Mouse (Mus musculus): ENCODE measurements around the gene Gtf2ird1. TPM values are rescaled to one million over a fixed set of nuclear protein-coding genes. Genes with fewer than 3 reads are reported as not detected.

Gtf2ird1 gene
- total RNA-seq, 2 experiments from 2014 or later, result 23.1 to 29.9 TPM

DNA sequence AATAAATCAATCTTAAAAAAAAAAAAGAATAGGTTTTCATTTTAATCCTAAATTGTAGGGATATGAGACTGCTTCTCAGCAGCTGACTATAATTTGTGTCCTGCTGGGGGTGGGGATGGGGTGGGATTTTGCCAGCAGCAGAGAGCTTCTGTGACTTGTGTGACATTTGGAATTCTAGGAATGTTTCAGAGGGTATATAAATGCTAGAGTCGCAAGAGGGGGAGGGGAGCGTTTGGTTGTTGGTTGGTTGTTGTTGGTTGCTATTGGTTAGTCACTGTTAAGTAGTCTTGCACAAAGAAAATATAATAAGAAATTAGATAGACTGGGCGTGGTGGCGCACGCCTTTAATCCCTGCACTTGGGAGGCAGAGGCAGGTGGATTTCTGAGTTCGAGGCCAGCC lies 137.6 kb downstream of the Gtf2ird1 start:
- DNase-seq (ENCODE audit: extremely low spot score in 1 of 2, low spot score in 1 of 2), result no peak

DNA sequence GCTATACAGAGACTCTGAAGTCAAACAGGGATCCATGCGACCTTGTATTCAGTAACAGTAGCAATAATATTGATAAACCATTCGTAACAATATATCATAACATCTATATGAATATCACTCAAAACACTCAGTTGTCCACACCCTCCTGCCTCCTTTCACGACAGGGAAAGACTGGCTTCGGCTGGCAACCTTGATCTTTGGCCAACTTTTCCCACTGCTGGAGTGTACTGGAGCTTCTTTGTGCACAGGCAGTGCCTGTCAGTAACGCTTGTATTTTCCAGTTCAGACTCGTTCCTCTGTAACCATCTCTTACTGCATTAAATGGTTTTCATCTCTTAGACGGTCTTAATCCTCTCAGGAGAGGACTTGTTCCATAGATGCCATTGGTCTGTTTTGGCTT lies 139.8 kb downstream of the Gtf2ird1 start:
- no peak for DNase-seq (ENCODE audit: extremely low spot score in 1 of 2, low spot score in 1 of 2)

DNA sequence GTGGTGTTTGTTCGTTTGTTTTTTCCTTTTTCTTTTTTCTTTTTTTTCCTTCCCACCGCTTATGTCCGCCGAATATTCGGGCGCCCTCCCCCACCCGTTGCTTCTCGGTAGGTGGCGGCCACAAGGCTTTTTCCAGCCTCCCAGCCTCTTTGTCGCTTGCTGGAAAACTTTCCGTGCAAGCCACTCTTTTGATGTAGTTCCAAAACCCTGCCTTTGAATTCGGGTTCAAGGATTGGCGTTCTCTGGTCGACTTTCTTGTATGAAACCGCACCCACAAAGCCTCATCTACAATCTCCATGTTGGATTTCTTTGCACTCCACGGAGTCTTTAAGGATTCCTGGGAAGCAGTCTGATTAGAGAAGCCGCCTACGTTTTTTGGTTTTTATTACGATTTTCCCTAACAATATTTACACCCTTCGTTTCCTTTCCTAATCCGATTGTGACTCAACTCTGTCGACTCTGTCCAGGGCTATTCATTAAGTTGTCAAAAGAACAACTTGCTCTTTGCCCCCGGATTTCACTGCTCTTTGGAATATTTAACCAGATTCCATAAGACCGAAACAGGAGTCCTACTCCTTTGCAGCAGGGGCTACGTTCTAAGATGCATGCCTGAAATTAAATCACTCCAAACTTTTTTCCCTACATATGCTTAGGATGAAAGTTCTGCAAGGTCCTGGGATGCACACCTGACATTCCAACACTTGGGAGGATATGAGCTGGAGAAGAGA lies 140.7 kb downstream of the Gtf2ird1 start:
- DNase-seq (ENCODE audit: extremely low spot score in 1 of 2, low spot score in 1 of 2), result peak in 1 of 2 experiments; percentile 43

DNA sequence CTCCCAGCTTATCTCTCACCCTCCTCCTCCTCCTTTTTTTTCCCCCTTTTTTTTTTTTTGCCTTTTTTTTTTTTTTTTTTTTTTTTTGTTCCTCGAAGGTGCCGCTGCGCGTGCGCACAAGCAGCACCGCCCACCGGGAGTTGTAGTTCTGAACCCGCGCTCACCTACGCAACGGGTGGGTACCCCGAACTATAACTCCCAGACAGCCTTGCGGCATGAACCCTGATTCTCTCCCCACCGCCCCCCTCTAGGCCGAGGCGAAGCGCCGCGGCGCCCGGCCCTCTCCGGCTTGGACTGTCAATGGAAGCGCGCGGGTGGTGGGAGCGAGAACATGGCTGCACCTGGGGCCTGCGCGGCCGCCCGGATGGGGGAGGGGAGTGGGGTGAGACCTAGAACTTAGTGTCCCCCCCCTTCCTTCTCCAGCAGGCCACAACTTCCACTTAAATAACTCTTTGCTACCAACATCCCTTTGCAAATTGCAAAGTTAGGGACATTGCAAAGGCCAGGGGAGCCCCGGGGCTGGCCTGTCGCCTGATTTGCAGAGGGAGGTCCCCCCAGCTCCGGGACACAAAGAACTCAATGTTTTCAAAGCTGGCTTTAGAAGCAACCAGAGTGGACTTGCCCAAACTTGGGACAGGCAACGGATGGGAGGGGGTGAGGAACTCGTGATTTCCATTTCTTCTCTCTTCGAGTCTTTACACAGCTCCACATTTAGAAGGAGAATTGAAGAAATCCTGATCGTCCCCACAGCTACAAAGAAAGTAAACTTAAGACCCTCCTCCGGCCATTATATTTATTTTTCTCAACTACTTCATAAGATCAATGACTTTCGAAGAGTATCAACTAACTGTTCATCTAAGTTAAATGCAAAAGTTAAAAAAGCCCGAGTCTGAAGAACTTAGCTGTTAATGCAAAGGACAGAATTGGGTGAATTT lies 141.6 kb downstream of the Gtf2ird1 start, which contains the start of gene Gtf2i:
TSS of gene Gtf2i (minus strand) at position 73 of the 935 bp plus-strand sequence.
- peak; percentile 79 to 87 for DNase-seq (ENCODE audit: extremely low spot score in 1 of 2, low spot score in 1 of 2)

DNA sequence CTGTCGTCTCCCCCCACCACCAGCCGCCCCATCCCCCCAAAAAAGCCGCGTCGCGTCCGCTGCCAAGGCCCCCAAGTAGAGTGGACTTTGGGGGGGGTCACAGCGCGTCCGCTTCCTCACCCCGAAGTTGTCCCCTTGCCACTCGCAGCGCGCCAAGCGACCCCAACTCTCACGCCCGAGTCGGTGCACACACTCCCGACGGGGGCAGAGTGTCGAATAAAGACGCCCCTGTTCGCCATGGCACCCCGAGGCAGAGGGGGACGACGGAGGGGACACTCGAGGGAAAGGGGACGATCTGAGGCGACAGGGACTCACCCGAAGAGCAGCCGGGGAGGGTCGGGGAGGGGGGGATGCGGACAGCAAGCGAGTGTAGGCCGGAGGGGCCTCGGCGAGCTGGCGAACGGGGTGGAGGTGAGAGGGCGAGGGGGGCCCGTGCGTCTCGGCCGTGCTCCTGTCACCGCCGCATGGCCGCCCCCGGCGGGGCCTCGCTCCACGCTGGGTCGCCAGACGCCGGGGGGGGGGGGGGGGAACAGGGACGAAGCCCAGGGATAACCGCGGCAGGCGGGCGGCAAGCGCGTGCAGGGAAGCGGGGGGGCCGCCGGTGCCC lies 142.3 kb downstream of the Gtf2ird1 start:
- no peak for DNase-seq (ENCODE audit: extremely low spot score in 1 of 2, low spot score in 1 of 2)

DNA sequence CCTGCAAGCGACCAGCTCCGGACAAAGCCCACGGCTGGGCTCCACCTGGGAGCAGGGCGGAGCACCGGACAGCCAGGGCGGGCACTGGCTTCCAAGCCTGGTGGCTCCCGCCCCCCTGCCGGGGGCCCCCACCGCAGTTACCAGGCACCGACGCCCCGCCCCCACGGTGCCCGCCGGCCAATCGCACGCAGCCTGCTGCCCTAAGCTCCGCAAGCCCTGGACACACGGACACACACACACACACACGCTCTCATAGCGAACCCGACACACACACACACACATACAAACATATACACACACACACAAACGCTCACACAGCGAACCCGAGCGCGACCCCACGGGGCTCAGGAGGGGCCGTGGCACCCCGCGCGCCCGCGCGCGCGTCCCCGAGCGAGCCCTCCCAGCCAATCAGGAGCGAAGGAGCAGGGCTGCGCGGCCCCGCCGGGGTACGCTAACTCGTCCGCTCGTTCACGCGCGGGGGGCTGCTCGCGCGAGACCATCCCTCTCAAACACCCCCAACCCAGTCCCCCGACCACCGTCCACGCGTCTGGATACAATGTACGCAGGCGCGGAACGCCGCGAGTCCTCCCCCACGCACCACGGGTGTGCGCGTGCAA lies 143.0 kb downstream of the Gtf2ird1 start:
- DNase-seq (ENCODE audit: extremely low spot score in 1 of 2, low spot score in 1 of 2), result peak; percentile 82 to 85

DNA sequence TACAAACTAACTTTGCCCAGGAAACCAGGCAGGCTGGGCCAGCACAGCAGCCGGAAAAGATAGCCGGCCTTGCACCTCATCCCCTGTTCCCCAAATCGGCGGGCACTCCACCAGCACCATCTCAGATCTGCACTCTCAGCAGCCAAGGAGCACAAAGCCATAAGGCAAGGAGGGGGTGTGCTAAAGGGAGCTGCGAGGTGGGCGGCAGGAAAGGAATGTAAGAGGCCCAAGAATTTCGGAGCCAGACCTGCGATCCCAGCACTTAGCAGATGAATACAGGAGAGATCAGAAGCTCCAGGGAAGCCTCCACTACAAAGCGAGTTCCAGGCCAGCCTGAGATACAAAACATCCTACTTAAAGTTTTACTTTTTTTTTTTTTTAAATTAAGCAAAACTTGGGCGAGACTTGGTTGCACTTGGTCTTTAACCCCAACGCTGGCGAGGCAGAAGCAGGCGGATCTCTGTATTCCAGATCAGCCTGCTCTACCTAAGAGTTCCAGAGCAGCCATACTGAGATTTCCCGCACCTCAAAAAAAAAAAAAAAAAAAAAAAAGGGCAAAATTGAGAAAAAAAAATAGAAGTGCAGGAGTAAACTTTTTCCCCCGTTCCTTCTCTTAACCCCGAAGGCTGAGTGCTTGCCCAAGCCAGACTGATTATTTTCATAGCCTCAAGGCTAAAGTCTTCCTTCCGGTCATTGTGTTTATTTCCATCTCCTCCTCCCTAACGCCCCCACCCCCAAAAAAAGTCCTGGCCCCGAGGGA lies 143.6 kb downstream of the Gtf2ird1 start:
- no peak for DNase-seq (ENCODE audit: extremely low spot score in 1 of 2, low spot score in 1 of 2)

DNA sequence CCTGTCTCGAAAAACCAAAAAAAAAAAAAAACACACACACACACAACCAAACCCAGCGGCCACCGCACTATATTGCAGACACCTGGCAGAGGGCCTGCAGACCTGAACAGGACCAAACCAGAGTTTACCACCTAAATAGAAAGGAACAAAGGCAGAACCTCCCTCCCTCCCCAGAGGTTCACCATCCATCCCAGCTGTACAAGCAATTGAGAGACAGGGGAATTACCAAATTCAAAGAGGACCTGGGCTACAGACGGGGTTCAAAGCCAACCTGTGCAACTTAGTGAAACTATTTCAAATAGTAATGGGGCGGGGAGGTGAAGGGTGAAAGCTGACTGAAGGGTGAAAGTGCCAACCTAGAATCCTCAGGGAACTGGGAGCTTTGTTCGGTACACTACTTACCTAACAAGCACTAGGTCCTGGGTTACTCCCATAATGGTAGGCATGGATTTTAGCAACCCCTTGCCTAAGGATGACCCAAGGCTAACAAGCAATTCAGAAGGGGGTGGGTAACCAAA lies 144.6 kb downstream of the Gtf2ird1 start:
- DNase-seq (ENCODE audit: extremely low spot score in 1 of 2, low spot score in 1 of 2), result no peak

DNA sequence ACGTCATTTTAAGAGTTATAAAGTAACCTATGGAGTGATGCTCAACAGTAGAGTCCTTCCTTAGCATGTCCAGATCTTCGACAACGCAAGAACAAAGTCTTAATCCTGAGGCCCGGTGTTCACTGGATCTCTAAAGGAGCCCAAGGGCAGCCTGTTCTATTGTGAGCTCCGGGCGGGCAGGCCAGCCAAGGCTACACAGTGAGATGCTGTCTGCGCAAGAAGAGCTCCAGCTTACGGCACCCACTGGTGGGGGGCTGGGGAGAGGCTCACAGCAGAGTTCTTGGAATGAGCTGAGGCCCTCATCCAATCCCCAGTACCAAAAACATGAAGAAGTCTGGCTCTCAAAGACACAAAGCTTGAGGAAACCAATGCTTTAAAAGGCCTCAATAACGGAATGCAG lies 146.3 kb downstream of the Gtf2ird1 start:
- no peak for DNase-seq (ENCODE audit: extremely low spot score in 1 of 2, low spot score in 1 of 2)

DNA sequence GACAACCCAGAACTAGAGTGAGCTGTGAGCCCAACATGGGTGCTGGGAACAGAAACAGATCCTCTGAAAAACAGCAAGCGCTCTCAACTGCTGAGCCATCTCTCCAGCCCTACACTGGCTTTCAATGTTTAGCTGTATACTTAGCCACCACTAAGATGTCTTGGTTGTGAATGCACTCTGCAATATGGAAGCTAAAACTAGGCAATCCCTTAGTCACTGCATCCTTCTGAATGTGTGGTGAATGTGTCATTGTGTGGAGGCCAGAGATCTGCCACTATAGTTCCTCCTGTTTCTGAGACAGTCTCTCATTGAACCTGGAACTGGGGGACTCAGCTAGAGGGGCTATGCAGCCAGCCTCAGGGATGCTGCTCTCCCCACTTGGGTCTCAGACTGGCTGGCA lies 147.2 kb downstream of the Gtf2ird1 start:
- DNase-seq (ENCODE audit: extremely low spot score in 1 of 2, low spot score in 1 of 2), result no peak

Small RNA genes within 50 kb of the gene (microRNA-seq; reads per million reads assigned to microRNA genes)
- gene Gm26340 (0 reads per million in 2 experiments), gene Mir3965 (0 reads per million in 2 experiments)

Other genes starting within 250 kb of the Gtf2ird1 start
- 1 to 10 TPM; 5.5 to 7.8 TPM for gene Ncf1, start 227.1 kb downstream of the Gtf2ird1 start, total RNA-seq (2021)
- gene Gtf2i, start 142.0 kb downstream of the Gtf2ird1 start, total RNA-seq (2021), result 100 to 1,000 TPM; 216 to 223 TPM
- 100 to 1,000 TPM in 1 of 2 experiments, 10 to 100 TPM in 1; 99.8 to 101 TPM for gene Clip2, start 95.7 kb upstream of the Gtf2ird1 start, total RNA-seq (2021)
- 1 to 10 TPM; 5.1 to 6.7 TPM for gene Syna, start 103.5 kb upstream of the Gtf2ird1 start, total RNA-seq (2021)
- 10 to 100 TPM; 57.0 to 57.5 TPM for gene Rfc2, start 124.7 kb upstream of the Gtf2ird1 start, total RNA-seq (2021)
- 1 to 10 TPM; 2.5 to 2.6 TPM for gene Lat2, start 158.3 kb upstream of the Gtf2ird1 start, total RNA-seq (2021)
- 100 to 1,000 TPM; 322 to 331 TPM for gene Eif4h, start 182.8 kb upstream of the Gtf2ird1 start, total RNA-seq (2021)
- gene Limk1, start 231.9 kb upstream of the Gtf2ird1 start, total RNA-seq (2021), result 10 to 100 TPM; 39.9 to 41.8 TPM

Measured in layer of hippocampus, postnatal 25 days (tissue).